Mouse (Mus musculus) ES-E14 (cell line): ENCODE results near the gene Fcer1g.

Experiments used
- CHD2 ChIP-seq: IDR thresholded peaks from 2 replicates; pipeline ENCODE4 v1.6.1; 2014; ENCODE audit warnings: mild to moderate bottlenecking, low read depth, low read length, inconsistent platforms
- ZC3H11A ChIP-seq: IDR thresholded peaks from 2 replicates; pipeline ENCODE4 v1.6.1; 2012; ENCODE audit warnings: low read depth, mild to moderate bottlenecking, inconsistent platforms, low read length, borderline replicate concordance
- ZNF384 ChIP-seq: IDR thresholded peaks from 2 replicates; pipeline ENCODE4 v1.6.1; 2012; ENCODE audit warnings: low read depth, low read length, inconsistent platforms

- TF ChIP-seq ZNF384 (no peak), ZC3H11A (no peak; the same call in 1 of the 2 replicates), CHD2 (0 out of 2 replicates have a peak, but pooled peaks have one; percentile 36)
Measured at GRCm38 (mm10) chr1:171246709-171247452, 12.7 kb upstream of the Fcer1g start.
